In genomic region chr1:131159573-131160327, GRCm38 (mm10) we compare ENCODE assay signal across 8 mouse cellular contexts. TPM values are rescaled to one million over a fixed set of nuclear protein-coding genes. Genes with fewer than 3 reads are reported as not detected.
A peak's percentile ranks its signal among the peaks of the same experiment; 100 is the strongest.
DNase-seq lines count a peak whose midpoint lies in the region; ATAC-seq and TF ChIP-seq lines count a peak whose summit lies in the region.
"Not testable (repeated sequence)": the region's sequence is repeated elsewhere in the genome, so short reads cannot be mapped to it uniquely, and the experiment has no call there.

No protein-coding gene starts in this region.

- H3K4me1 ChIP-seq in E14TG2a.4 (replicated peaks; ENCODE audit: low read depth, low read length), result peaks cover 69% of the 10 kb centered on the region
- H3K4me1 ChIP-seq in embryonic facial prominence, embryonic 13.5 days; heart, embryonic 14.5 days (ENCODE audit: control insufficient read depth in 2 of 2, insufficient read depth in 2 of 2, low read length in 2 of 2); intestine, postnatal 0 days (replicated peaks; ENCODE audit: control insufficient read depth, insufficient read depth, low read length); liver, embryonic 14.5 days (replicated peaks; ENCODE audit: control insufficient read depth in 2 of 2, insufficient read depth in 2 of 2, low read length in 1 of 2); lung, embryonic 14.5 days (ENCODE audit: insufficient read depth); neural tube, embryonic 13.5 days (replicated peaks): not testable (repeated sequence)

- peak; percentile 48; the same call in 1 of the 2 replicates for ATAC-seq in embryonic facial prominence, embryonic 13.5 days (ENCODE audit: insufficient number of reproducible peaks, insufficient read depth, low FRiP score, low TSS enrichment, low read depth)
- ATAC-seq in heart, embryonic 14.5 days (ENCODE audit: insufficient number of reproducible peaks, insufficient read depth, low FRiP score, low read depth), result peak; percentile 16; the same call in 1 of the 2 replicates
- peak; percentile 31; the same call in 1 of the 2 replicates for ATAC-seq in intestine, postnatal 0 days
- peak; percentile 36; the same call in 1 of the 2 replicates for ATAC-seq in liver, embryonic 14.5 days (ENCODE audit: insufficient read depth)
- peak; percentile 68; the same call in 1 of the 2 replicates for ATAC-seq in lung, embryonic 14.5 days (ENCODE audit: insufficient read depth)
- ATAC-seq in megakaryocyte progenitor cell, adult 5-6 weeks (replicated peaks; ENCODE audit: poor library complexity), result peak; percentile 67
- peak; percentile 15; the same call in 1 of the 2 replicates for ATAC-seq in neural tube, embryonic 13.5 days (ENCODE audit: low read depth)

- TF ChIP-seq EP300 in liver, embryonic 14.5 days (IDR thresholded peaks at IDR 0.05; ENCODE audit: low read depth), result not testable (repeated sequence)

- not testable (repeated sequence) for DNase-seq in liver, embryonic 14.5 days (ENCODE audit: low read depth in 3 of 3, low spot score in 3 of 3)
- DNase-seq in lung, embryonic 14.5 days, result peak; percentile 50

- peaks cover 77% of the 10 kb centered on the region for H3K36me3 ChIP-seq in E14TG2a.4 (ENCODE audit: insufficient read depth, low read length)
- peaks cover 56% of the 10 kb centered on the region for H3K36me3 ChIP-seq in embryonic facial prominence, embryonic 13.5 days
- H3K36me3 ChIP-seq in heart, embryonic 14.5 days (ENCODE audit: control insufficient read depth, insufficient read depth, low read length), result peaks cover 63% of the 10 kb centered on the region
- H3K36me3 ChIP-seq in intestine, postnatal 0 days (ENCODE audit: control insufficient read depth, insufficient read depth), result peaks cover 51% of the 10 kb centered on the region
- peaks cover 32% of the 10 kb centered on the region for H3K36me3 ChIP-seq in liver, embryonic 14.5 days (replicated peaks; ENCODE audit: control insufficient read depth, insufficient read depth, low read depth)
- H3K36me3 ChIP-seq in lung, embryonic 14.5 days (ENCODE audit: insufficient read depth), result peaks cover 62% of the 10 kb centered on the region
- H3K36me3 ChIP-seq in neural tube, embryonic 13.5 days, result peaks cover 61% of the 10 kb centered on the region

- not testable (repeated sequence) for TF ChIP-seq CTCF in E14TG2a.4 (conservative IDR thresholded peaks at IDR 0.05; ENCODE audit: low read length); intestine, postnatal 0 days (IDR thresholded peaks at IDR 0.05; ENCODE audit: low read depth); liver, embryonic 14.5 days (IDR thresholded peaks at IDR 0.05; ENCODE audit: low read depth); lung, embryonic 14.5 days (IDR thresholded peaks at IDR 0.05; ENCODE audit: low read depth)

- not testable (repeated sequence) for H3K27ac ChIP-seq in embryonic facial prominence, embryonic 13.5 days; heart, embryonic 14.5 days (replicated peaks in 1 of 2; ENCODE audit: control insufficient read depth in 1 of 2, insufficient read depth in 1 of 2, low read depth in 2 of 2, low read length in 2 of 2); intestine, postnatal 0 days (ENCODE audit: low read depth, low read length); liver, embryonic 14.5 days; lung, embryonic 14.5 days (ENCODE audit: low read depth); neural tube, embryonic 13.5 days (replicated peaks)

- H3K4me3 ChIP-seq in E14TG2a.4 (replicated peaks; ENCODE audit: low read length), result peak overlapping the region; percentile 43; the same call in 1 of the 2 replicates
- H3K4me3 ChIP-seq in embryonic facial prominence, embryonic 13.5 days; heart, embryonic 14.5 days (ENCODE audit: control insufficient read depth in 1 of 2, insufficient read depth in 1 of 2, low read depth in 1 of 2, low read length in 2 of 2); intestine, postnatal 0 days (ENCODE audit: low read depth, low read length); liver, embryonic 14.5 days (ENCODE audit: insufficient read depth in 1 of 2, low read depth in 2 of 2, low read length in 2 of 2); lung, embryonic 14.5 days (ENCODE audit: low read depth, low read length); neural tube, embryonic 13.5 days: not testable (repeated sequence)

- not testable (repeated sequence) for H3K4me2 ChIP-seq in embryonic facial prominence, embryonic 13.5 days; heart, embryonic 14.5 days (ENCODE audit: low read length); intestine, postnatal 0 days (replicated peaks; ENCODE audit: low read depth); liver, embryonic 14.5 days (ENCODE audit: low read depth); lung, embryonic 14.5 days; neural tube, embryonic 13.5 days

- H3K27me3 ChIP-seq in E14TG2a.4 (ENCODE audit: insufficient read depth, low read length); embryonic facial prominence, embryonic 13.5 days; heart, embryonic 14.5 days (ENCODE audit: control insufficient read depth, insufficient read depth, low read length); intestine, postnatal 0 days (replicated peaks; ENCODE audit: control insufficient read depth, insufficient read depth, low read length); liver, embryonic 14.5 days (ENCODE audit: control insufficient read depth, insufficient read depth, low read length); lung, embryonic 14.5 days (ENCODE audit: insufficient read depth, low read length); neural tube, embryonic 13.5 days: not testable (repeated sequence)

- 82% methylated on average over 3 of the region's 3 CpGs for WGBS in embryonic facial prominence, embryonic 13.5 days
- WGBS in heart, embryonic 14.5 days, result 83% methylated on average over 3 of the region's 3 CpGs
- WGBS in intestine, postnatal 0 days, result 78% methylated on average over 3 of the region's 3 CpGs
- 53% methylated on average over 3 of the region's 3 CpGs for WGBS in liver, embryonic 14.5 days (ENCODE audit: insufficient replicate concordance)
- WGBS in lung, embryonic 14.5 days, result 85% methylated on average over 3 of the region's 3 CpGs
- 91% methylated on average over 3 of the region's 3 CpGs for WGBS in neural tube, embryonic 13.5 days

- not testable (repeated sequence) for H3K9me3 ChIP-seq in E14TG2a.4 (ENCODE audit: low read length); embryonic facial prominence, embryonic 13.5 days; heart, embryonic 14.5 days (ENCODE audit: control insufficient read depth, low read length); intestine, postnatal 0 days (ENCODE audit: control insufficient read depth); liver, embryonic 14.5 days (ENCODE audit: control insufficient read depth, low read length); lung, embryonic 14.5 days (ENCODE audit: low read depth, low read length); neural tube, embryonic 13.5 days

- H3K9ac ChIP-seq in embryonic facial prominence, embryonic 13.5 days; heart, embryonic 14.5 days (ENCODE audit: low read length); intestine, postnatal 0 days (ENCODE audit: low read depth, low read length); liver, embryonic 14.5 days (replicated peaks); lung, embryonic 14.5 days; neural tube, embryonic 13.5 days: not testable (repeated sequence)

RNA-seq across cellular contexts. Expression of gene Eif2d, which starts 6.8 kb away (rescaled TPM):
- polyA plus RNA-seq in embryonic facial prominence, embryonic 13.5 days (2015; fragmentation: Nextera tagmentation; extraction: Ambion mirVana), result 61.3 and 68.7 TPM in 2 replicates
- 49.6 and 50.2 TPM in 2 replicates for polyA plus RNA-seq in heart, embryonic 14.5 days (2014; fragmentation: Nextera tagmentation; extraction: Ambion mirVana)
- polyA plus RNA-seq in intestine, postnatal 0 days (2015; fragmentation: Nextera tagmentation; extraction: Ambion mirVana), result 26.4 and 27.1 TPM in 2 replicates
- polyA plus RNA-seq in liver, embryonic 14.5 days (2012; rRNA removed), result 15.8 and 19.0 TPM in 2 replicates
- 29.2 and 30.1 TPM in 2 replicates for polyA plus RNA-seq in liver, embryonic 14.5 days (2014; fragmentation: Nextera tagmentation; extraction: Ambion mirVana)
- 58.0 and 63.5 TPM in 2 replicates for polyA plus RNA-seq in lung, embryonic 14.5 days (2014; fragmentation: Nextera tagmentation; extraction: Ambion mirVana)
- total RNA-seq in megakaryocyte progenitor cell, adult 5-6 weeks (2015), result 36.9 and 37.6 TPM in 2 replicates
- 29.7 and 34.0 TPM in 2 replicates for total RNA-seq in megakaryocyte progenitor cell, adult 5-6 weeks (2017)
- polyA plus RNA-seq in neural tube, embryonic 13.5 days (2015; fragmentation: Nextera tagmentation; extraction: Ambion mirVana), result 47.9 and 50.4 TPM in 2 replicates

RNA-seq across cellular contexts. Expression of gene Dyrk3, which starts 21.6 kb away (rescaled TPM):
- 3.3 and 3.9 TPM in 2 replicates for polyA plus RNA-seq in embryonic facial prominence, embryonic 13.5 days (2015; fragmentation: Nextera tagmentation; extraction: Ambion mirVana)
- 1.5 and 1.7 TPM in 2 replicates for polyA plus RNA-seq in heart, embryonic 14.5 days (2014; fragmentation: Nextera tagmentation; extraction: Ambion mirVana)
- polyA plus RNA-seq in intestine, postnatal 0 days (2015; fragmentation: Nextera tagmentation; extraction: Ambion mirVana), result 0.54 and 0.80 TPM in 2 replicates
- 8.5 and 10.6 TPM in 2 replicates for polyA plus RNA-seq in liver, embryonic 14.5 days (2012; rRNA removed)
- polyA plus RNA-seq in liver, embryonic 14.5 days (2014; fragmentation: Nextera tagmentation; extraction: Ambion mirVana), result 14.3 and 14.9 TPM in 2 replicates
- polyA plus RNA-seq in lung, embryonic 14.5 days (2014; fragmentation: Nextera tagmentation; extraction: Ambion mirVana), result 3.9 and 4.3 TPM in 2 replicates
- 6.4 and 7.9 TPM in 2 replicates for total RNA-seq in megakaryocyte progenitor cell, adult 5-6 weeks (2015)
- total RNA-seq in megakaryocyte progenitor cell, adult 5-6 weeks (2017), result 4.0 and 5.7 TPM in 2 replicates
- 12.8 and 17.3 TPM in 2 replicates for polyA plus RNA-seq in neural tube, embryonic 13.5 days (2015; fragmentation: Nextera tagmentation; extraction: Ambion mirVana)

Comparison
In these comparisons a context has a peak if more than half of its experiments do, and no peak if none do; other contexts are left out.
1. ATAC-seq: peak in every context shown above with its lines; median percentile 68 in lung, embryonic 14.5 days; 67 in megakaryocyte progenitor cell, adult 5-6 weeks; 48 in embryonic facial prominence, embryonic 13.5 days; 36 in liver, embryonic 14.5 days; 31 in intestine, postnatal 0 days; 16 in heart, embryonic 14.5 days; 15 in neural tube, embryonic 13.5 days.